Mouse (Mus musculus) MEL (cell line): ENCODE data around the gene Ak7. TPM values are rescaled to one million over a fixed set of nuclear protein-coding genes. Genes with fewer than 3 reads are reported as not detected.

Experiments
- DNase-seq: peaks from one replicate; pipeline ENCODE4 v3.0.0; 2011; ENCODE audit warnings: low read depth, low spot score
- H3K27ac ChIP-seq: 2 replicates; pipeline ENCODE4 v1.5.1; 2012; ENCODE audit warnings: low read depth, mild to moderate bottlenecking, control low read depth, low read length, moderate library complexity; ENCODE audit not compliant: control insufficient read depth
- H3K27me3 ChIP-seq, 2 experiments: fragments of 150-350 bp in 1 of 2; sonication (generic) in 1 of 2; 2 replicates each; pipeline ENCODE4 v1.6.1; 2012; ENCODE audit warnings: low read length in 2 of 2, mild to moderate bottlenecking in 2 of 2, improper control_type of control experiment in 1 of 2, moderate library complexity in 1 of 2; ENCODE audit not compliant: insufficient read depth in 2 of 2, control insufficient read depth in 1 of 2
- H3K36me3 ChIP-seq, 2 experiments: 2 replicates each; pipeline ENCODE4 v1.6.1; 2012 to 2014; ENCODE audit warnings: low read length in 2 of 2, improper control_type of control experiment in 1 of 2, inconsistent platforms in 1 of 2, mild to moderate bottlenecking in 1 of 2; ENCODE audit not compliant: insufficient read depth in 2 of 2, control insufficient read depth in 1 of 2
- H3K4me1 ChIP-seq, 2 experiments: fragments of 150-350 bp in 1 of 2; sonication (generic) in 1 of 2; 2 replicates each; pipeline ENCODE4 v1.6.1; 2012; ENCODE audit warnings: low read length in 2 of 2, improper control_type of control experiment in 1 of 2, mild to moderate bottlenecking in 1 of 2; ENCODE audit not compliant: insufficient read depth in 2 of 2, control insufficient read depth in 1 of 2
- H3K4me3 ChIP-seq, 2 experiments: fragments of 150-350 bp in 1 of 2; sonication (generic) in 1 of 2; 2 replicates each; pipeline ENCODE4 v1.5.1; 2012; ENCODE audit warnings: low read depth in 2 of 2, low read length in 2 of 2, mild to moderate bottlenecking in 2 of 2, moderate library complexity in 2 of 2, control low read depth in 1 of 2, improper control_type of control experiment in 1 of 2; ENCODE audit not compliant: control insufficient read depth in 1 of 2, insufficient read depth in 1 of 2
- H3K79me2 ChIP-seq: 2 replicates; pipeline ENCODE4 v1.6.1; 2012; ENCODE audit warnings: mild to moderate bottlenecking, low read length, moderate library complexity; ENCODE audit not compliant: control insufficient read depth, poor library complexity, insufficient read depth
- H3K9ac ChIP-seq: 2 replicates; pipeline ENCODE4 v1.6.1; 2012; ENCODE audit warnings: low read depth, mild to moderate bottlenecking, control low read depth, low read length, moderate library complexity; ENCODE audit not compliant: control insufficient read depth, poor library complexity, severe bottlenecking
- H3K9me3 ChIP-seq: fragments of 150-350 bp; sonication (generic); replicated peaks from 2 replicates; pipeline ENCODE4 v1.6.1; 2012; ENCODE audit warnings: mild to moderate bottlenecking, low read length, improper control_type of control experiment, moderate library complexity; ENCODE audit not compliant: insufficient read depth
- BHLHE40 ChIP-seq: IDR thresholded peaks from 2 replicates; pipeline ENCODE4 v1.6.1; 2012; ENCODE audit warnings: low read depth, mild to moderate bottlenecking, inconsistent platforms, low read length, improper control_type of control experiment, borderline replicate concordance
- EP300 ChIP-seq, 2 experiments: IDR thresholded peaks; 2 replicates each; pipeline ENCODE4 v1.6.1; 2011; ENCODE audit warnings: improper control_type of control experiment in 2 of 2, low read length in 2 of 2, low read depth in 1 of 2, mild to moderate bottlenecking in 1 of 2
- GATA1 ChIP-seq: IDR thresholded peaks from 2 replicates; pipeline ENCODE4 v1.6.1; 2011; ENCODE audit warnings: low read depth, low read length, improper control_type of control experiment
- HCFC1 ChIP-seq: IDR thresholded peaks from 2 replicates; pipeline ENCODE4 v1.6.1; 2012; ENCODE audit warnings: low read depth, mild to moderate bottlenecking, inconsistent platforms, low read length, improper control_type of control experiment, moderate library complexity
- MAX ChIP-seq: IDR thresholded peaks from 2 replicates; pipeline ENCODE4 v1.6.1; 2011; ENCODE audit warnings: low read length, improper control_type of control experiment
- MEF2A ChIP-seq: IDR thresholded peaks from 2 replicates; pipeline ENCODE4 v1.6.1; 2014; ENCODE audit warnings: low read depth, mild to moderate bottlenecking, inconsistent platforms, low read length, improper control_type of control experiment; ENCODE audit not compliant: poor library complexity, insufficient replicate concordance, severe bottlenecking; ENCODE audit errors: extremely low read depth
- MXI1 ChIP-seq: IDR thresholded peaks from 2 replicates; pipeline ENCODE4 v1.6.1; 2011; ENCODE audit warnings: mild to moderate bottlenecking, low read depth, low read length, improper control_type of control experiment
- MYB ChIP-seq: IDR thresholded peaks from 2 replicates; pipeline ENCODE4 v1.6.1; 2011; ENCODE audit warnings: mild to moderate bottlenecking, low read depth, low read length, improper control_type of control experiment
- MYC ChIP-seq: IDR thresholded peaks from 2 replicates; pipeline ENCODE4 v1.6.1; 2011; ENCODE audit warnings: low read depth, mild to moderate bottlenecking, low read length, improper control_type of control experiment, moderate library complexity
- NRF1 ChIP-seq: IDR thresholded peaks from 2 replicates; pipeline ENCODE4 v1.6.1; 2014; ENCODE audit warnings: low read depth, mild to moderate bottlenecking, inconsistent platforms, low read length, improper control_type of control experiment, moderate library complexity; ENCODE audit not compliant: poor library complexity, insufficient read depth, severe bottlenecking
- POLR2AphosphoS2 ChIP-seq: IDR thresholded peaks from 2 replicates; pipeline ENCODE4 v1.6.1; 2011; ENCODE audit warnings: low read length, improper control_type of control experiment
- POLR2AphosphoS5 ChIP-seq: IDR thresholded peaks from 2 replicates; pipeline ENCODE4 v1.6.1; 2012; ENCODE audit warnings: low read depth, borderline replicate concordance, mild to moderate bottlenecking, inconsistent platforms, low read length, moderate library complexity, mixed read lengths
- RAD21 ChIP-seq: IDR thresholded peaks from 2 replicates; pipeline ENCODE4 v1.6.1; 2011; ENCODE audit warnings: mild to moderate bottlenecking, low read depth, low read length, improper control_type of control experiment
- RCOR1 ChIP-seq: IDR thresholded peaks from 2 replicates; pipeline ENCODE4 v1.6.1; 2012; ENCODE audit warnings: low read depth, mild to moderate bottlenecking, inconsistent platforms, low read length, improper control_type of control experiment
- SIN3A ChIP-seq: IDR thresholded peaks from 2 replicates; pipeline ENCODE4 v1.6.1; 2012; ENCODE audit warnings: low read length, improper control_type of control experiment, inconsistent platforms
- SMC3 ChIP-seq: IDR thresholded peaks from 2 replicates; pipeline ENCODE4 v1.6.1; 2011; ENCODE audit warnings: low read depth, low read length, improper control_type of control experiment
- TAL1 ChIP-seq: IDR thresholded peaks from 2 replicates; pipeline ENCODE4 v1.6.1; 2012; ENCODE audit warnings: mild to moderate bottlenecking, inconsistent platforms, low read length, moderate library complexity, mixed read lengths
- TBP ChIP-seq: IDR thresholded peaks from 2 replicates; pipeline ENCODE4 v1.8.0; 2011; ENCODE audit warnings: low read depth, low read length, improper control_type of control experiment
- UBTF ChIP-seq: IDR thresholded peaks from 2 replicates; pipeline ENCODE4 v1.6.1; 2012; ENCODE audit warnings: low read depth, mild to moderate bottlenecking, inconsistent platforms, low read length, improper control_type of control experiment, moderate library complexity, borderline replicate concordance; ENCODE audit not compliant: insufficient read depth
- ZMIZ1 ChIP-seq: IDR thresholded peaks from 2 replicates; pipeline ENCODE4 v1.6.1; 2012; ENCODE audit warnings: low read depth, mild to moderate bottlenecking, inconsistent platforms, low read length, improper control_type of control experiment, moderate library complexity
- ZNF384 ChIP-seq: IDR thresholded peaks from 2 replicates; pipeline ENCODE4 v1.6.1; 2012; ENCODE audit warnings: low read depth, mild to moderate bottlenecking, inconsistent platforms, low read length, improper control_type of control experiment
- polyA plus RNA-seq, 2 experiments: library from polyadenylated mRNA; stranded (reverse) in 1 of 2; unstranded in 1 of 2; fragments of >175 nt in 1 of 2; fragments of >200 nt in 1 of 2; gene quantifications; 2 replicates each; pipeline versions ENCODE4 v1.2.1 to v1.2.4; 2012; ENCODE audit warnings: low replicate concordance in 2 of 2, low read depth in 1 of 2; ENCODE audit not compliant: insufficient read length in 2 of 2, insufficient read depth in 1 of 2, missing spikeins in 1 of 2
- total RNA-seq: library from RNA; depleted of rRNA; stranded (reverse); fragments of 300-350 nt; gene quantifications from 2 replicates; pipeline ENCODE4 v1.2.3, GENCODE M21; 2012

Gene Ak7
- total and polyA plus RNA-seq, 3 experiments: 0.31 to 0.36 TPM; not detected in 1

DNA sequence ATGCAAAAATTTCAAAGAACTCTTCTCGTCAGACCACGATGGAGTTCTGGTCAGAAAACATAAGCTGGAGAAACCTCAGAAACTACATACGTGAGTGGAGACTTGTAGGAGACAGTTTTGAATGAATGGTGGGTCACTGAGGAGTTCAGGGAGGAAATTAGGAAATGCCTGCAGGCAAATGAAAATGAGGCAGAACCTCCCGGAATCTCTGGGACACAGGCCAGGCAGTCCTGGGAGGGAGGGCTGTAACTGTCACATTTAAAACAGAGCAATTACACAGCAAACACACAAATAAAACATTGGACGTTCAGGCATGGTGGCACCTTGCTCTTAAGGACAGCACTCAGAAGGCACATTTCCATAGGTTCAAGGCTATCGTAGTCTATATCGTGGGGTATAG lies 69.1 kb downstream of the Ak7 start:
- Histone ChIP-seq H3K4me3 (no peak overlapping the region), H3K4me1 (peaks cover 5 to 10% of the 10 kb centered on the region in 2 experiments; a peak in 3 of 4 replicates), H3K9me3 (no peaks in the 10 kb centered on the region), H3K27me3 (no peaks in the 10 kb centered on the region), H3K9ac (no peak overlapping the region), H3K27ac (no peak overlapping the region), H3K79me2 (no peaks in the 10 kb centered on the region), H3K36me3 (peaks cover 0 to 12% of the 10 kb centered on the region in 2 experiments; a peak in 2 of 4 replicates)
- no peak for DNase-seq
- TF ChIP-seq RAD21 (no peak), ZMIZ1 (no peak), MAX (no peak), SMC3 (no peak), MEF2A (no peak), EP300 (IDR thresholded peaks at IDR 0.05; ENCODE audit: low read depth in 1 of 2, low read length in 2 of 2) (no peak), POLR2AphosphoS5 (no peak), MXI1 (no peak), BHLHE40 (no peak), SIN3A (no peak), TAL1 (no peak), POLR2AphosphoS2 (no peak), MYB (no peak), HCFC1 (no peak)

- Histone ChIP-seq H3K36me3 (peaks cover 0 to 12% of the 10 kb centered on the region in 2 experiments; a peak in 2 of 4 replicates), H3K79me2 (no peaks in the 10 kb centered on the region), H3K4me1 (peaks cover 5 to 10% of the 10 kb centered on the region in 2 experiments; a peak in 3 of 4 replicates), H3K27me3 (no peaks in the 10 kb centered on the region), H3K9me3 (no peaks in the 10 kb centered on the region), H3K4me3 (no peak overlapping the region), H3K27ac (no peak overlapping the region), H3K9ac (no peak overlapping the region)
- peak; percentile 75 for DNase-seq
- peak; percentile 48 for TF ChIP-seq MAX
- TF ChIP-seq NRF1: peak; percentile 51; the same call in 1 of the 2 replicates
- no peak for TF ChIP-seq UBTF
- TF ChIP-seq GATA1: peak; percentile 66
- TF ChIP-seq EP300 (IDR thresholded peaks at IDR 0.05; ENCODE audit: low read depth in 1 of 2, low read length in 2 of 2): 0 out of 4 replicates have a peak, but pooled peaks have one; percentile 51 to 56
- no peak for TF ChIP-seq RAD21
- peak; percentile 60; the same call in 1 of the 2 replicates for TF ChIP-seq RCOR1
- peak; percentile 62; the same call in 1 of the 2 replicates for TF ChIP-seq MYC
- no peak for TF ChIP-seq POLR2AphosphoS5
- TF ChIP-seq ZNF384: peak; percentile 47; the same call in 1 of the 2 replicates
- TF ChIP-seq TBP: 0 out of 2 replicates have a peak, but pooled peaks have one; percentile 19
These were observed 71.9 kb downstream of the Ak7 start for GRCm38 (mm10) chr12:105777651-105778050.
